Mouse (Mus musculus) liver, adult 2 months (tissue): ENCODE results near the gene Mindy4.

Experiments
- CTCF ChIP-seq: fragments of 200-500 bp; IDR thresholded peaks from 2 replicates; pipeline ENCODE4 v1.5.1; 2011; ENCODE audit warnings: low read depth, low read length, control low read depth
- POLR2A ChIP-seq: fragments of 200-500 bp; IDR thresholded peaks from 2 replicates; pipeline ENCODE4 v1.6.1; 2011; ENCODE audit warnings: low read length, control low read depth; ENCODE audit not compliant: insufficient read depth; ENCODE audit errors: extremely low read depth

DNA sequence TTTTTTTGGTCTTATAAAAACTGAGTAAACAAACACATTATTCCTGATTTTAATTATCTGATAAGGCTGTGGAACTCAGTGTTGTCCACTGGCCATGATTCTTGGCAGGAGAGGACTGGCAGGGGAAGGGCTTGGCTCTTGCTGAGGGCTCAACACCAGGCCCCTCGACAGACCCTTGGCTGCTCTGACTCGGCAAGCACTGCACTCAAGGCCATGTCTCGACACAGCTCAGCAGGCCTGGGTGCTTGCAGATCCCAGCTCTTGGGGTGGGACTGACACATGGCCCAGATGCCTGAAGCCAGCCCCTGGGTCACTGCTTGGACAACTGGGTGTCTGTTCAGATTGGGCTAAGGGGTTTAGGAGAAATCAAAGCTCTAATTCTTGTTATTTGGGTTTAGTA, 11.4 kb downstream of the Mindy4 start:
- TF ChIP-seq POLR2A, result no peak
- no peak for TF ChIP-seq CTCF
